Mouse (Mus musculus) stomach, embryonic 14.5 days (tissue): ENCODE measurements around the gene Gm10260. TPM values are rescaled to one million over a fixed set of nuclear protein-coding genes. Genes with fewer than 3 reads are reported as not detected.

Source experiments
- ATAC-seq: fragments of 200-750 bp; cut with Nextera tagmentation; 2 replicates; pipeline ENCODE4 v1.8.0; 2017; ENCODE audit warnings: low read depth, moderate TSS enrichment; ENCODE audit not compliant: insufficient number of reproducible peaks, insufficient read depth, low FRiP score
- H3K27ac ChIP-seq: fragments of 300-500 bp; sonication (generic); 2 replicates; pipeline ENCODE4 v1.5.1; 2014; ENCODE audit warnings: mild to moderate bottlenecking, low read length, moderate library complexity, mixed read lengths
- H3K27me3 ChIP-seq: fragments of 300-500 bp; sonication (generic); 2 replicates; pipeline ENCODE4 v1.6.1; 2014; ENCODE audit warnings: low read length, control low read depth, mixed read lengths; ENCODE audit not compliant: control insufficient read depth, insufficient read depth
- H3K36me3 ChIP-seq: fragments of 300-500 bp; sonication (generic); 2 replicates; pipeline ENCODE4 v1.6.1; 2014; ENCODE audit warnings: mild to moderate bottlenecking, control low read depth, low read length, moderate library complexity, mixed read lengths; ENCODE audit not compliant: control insufficient read depth, insufficient read depth
- H3K4me1 ChIP-seq: fragments of 300-500 bp; sonication (generic); 2 replicates; pipeline ENCODE4 v1.6.1; 2014; ENCODE audit warnings: low read length, control low read depth, mixed read lengths; ENCODE audit not compliant: control insufficient read depth, insufficient read depth
- H3K4me2 ChIP-seq: fragments of 300-500 bp; sonication (generic); replicated peaks from 2 replicates; pipeline ENCODE4 v1.6.1; 2014; ENCODE audit warnings: low read depth, low read length, control low read depth
- H3K4me3 ChIP-seq: fragments of 300-500 bp; sonication (generic); 2 replicates; pipeline ENCODE4 v1.5.1; 2014; ENCODE audit warnings: low read depth, low read length, control low read depth
- H3K9ac ChIP-seq: fragments of 300-500 bp; sonication (generic); replicated peaks from 2 replicates; pipeline ENCODE4 v1.6.1; 2014; ENCODE audit warnings: low read depth, mild to moderate bottlenecking, control low read depth, low read length, moderate library complexity, mixed read lengths
- H3K9me3 ChIP-seq: fragments of 300-500 bp; sonication (generic); 2 replicates; pipeline ENCODE4 v1.6.1; 2016; ENCODE audit warnings: low read depth, low read length, control low read depth; ENCODE audit not compliant: control insufficient read depth
- WGBS: fragments of 180-500 bp; shearing (Covaris S2); extraction: QIAGEN DNeasy Blood & Tissue Kit; methylation state at CpG from one replicate; pipeline ENCODE4 v1.1.7; 2014; 5-methylcytosine and 5-hydroxymethylcytosine counted together
- polyA plus RNA-seq: library from polyadenylated mRNA; unstranded; fragments of >200 nt; fragmentation: Nextera tagmentation; extraction: Ambion mirVana; gene quantifications from 2 replicates; pipeline ENCODE4 v1.2.1, GENCODE M21; 2014

Gene Gm10260
- polyA plus RNA-seq, 1 experiment from 2014 or later, result 4.7 TPM

DNA sequence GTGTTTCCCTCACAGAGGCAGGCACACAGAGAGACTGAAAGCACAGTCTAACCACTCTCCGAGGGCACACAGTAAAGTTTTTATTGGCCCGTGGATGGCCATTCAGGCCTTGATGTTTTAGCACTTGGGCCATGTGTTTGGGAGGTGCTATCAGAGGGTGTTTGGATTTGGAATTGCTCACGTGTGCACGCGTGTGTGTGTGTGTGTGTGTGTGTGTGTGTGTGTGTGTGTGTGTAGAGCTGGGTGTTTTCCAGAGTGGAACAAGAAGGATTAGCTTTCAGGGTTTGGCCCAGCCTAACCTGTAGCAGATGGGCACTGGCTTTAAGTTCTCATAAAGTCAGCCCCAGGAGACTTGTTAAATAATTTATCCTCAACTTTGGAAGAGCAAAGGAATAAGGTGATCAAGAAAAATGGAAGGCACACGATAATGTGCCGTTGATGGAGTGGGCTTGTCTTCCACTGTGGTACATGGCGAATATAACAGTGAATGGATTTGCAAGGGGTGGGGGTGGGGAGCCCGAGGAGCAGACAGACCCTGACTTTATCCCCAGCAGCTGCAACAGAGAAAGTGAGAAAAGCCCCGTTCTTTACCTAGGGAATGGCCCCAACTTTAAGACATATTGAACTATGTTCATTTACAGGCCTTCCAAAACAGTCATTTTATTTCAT lies 24.9 kb upstream of the Gm10260 start:
- Histone ChIP-seq H3K9me3 (no peaks in the 10 kb centered on the region), H3K4me2 (no peak overlapping the region), H3K27me3 (no peaks in the 10 kb centered on the region), H3K4me3 (no peak overlapping the region), H3K4me1 (peaks cover 17% of the 10 kb centered on the region), H3K36me3 (no peaks in the 10 kb centered on the region), H3K27ac (no peak overlapping the region), H3K9ac (no peak overlapping the region)
- 65% methylated on average over 10 of the region's 10 CpGs for WGBS
- no peak for ATAC-seq

DNA sequence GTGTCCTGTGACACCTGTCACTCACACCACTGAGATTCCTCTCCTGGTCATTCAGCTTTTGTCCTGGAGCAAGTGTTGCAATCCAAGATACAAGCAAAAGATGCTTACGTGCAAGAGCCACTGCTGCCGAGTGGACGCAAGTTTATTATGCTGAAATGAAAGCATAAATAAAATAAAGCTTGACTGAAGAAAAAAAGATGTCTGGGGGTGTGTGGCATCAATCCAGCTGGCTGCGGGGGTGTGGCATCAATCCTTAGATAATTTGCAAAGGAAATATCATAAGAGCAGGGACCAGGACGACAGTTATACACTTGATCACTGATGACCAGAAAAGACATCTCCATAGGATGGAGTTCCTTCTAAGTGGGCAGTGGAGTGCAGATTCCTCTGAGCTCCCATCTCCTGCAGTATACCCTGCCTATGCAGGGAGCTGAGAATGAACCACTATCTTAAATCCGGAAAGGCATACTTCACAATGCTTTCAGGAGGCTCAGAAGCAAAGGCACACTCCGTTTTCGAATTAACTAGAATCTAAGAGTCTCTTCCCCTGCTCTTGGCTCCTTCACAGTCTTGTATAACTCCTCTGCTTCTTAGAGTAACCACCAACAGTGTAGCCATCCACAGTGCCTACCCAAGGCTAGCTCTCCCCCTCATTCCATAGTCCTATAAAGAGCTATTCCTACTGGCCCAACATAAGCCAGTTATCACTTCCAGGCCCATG lies 23.2 kb upstream of the Gm10260 start:
- Histone ChIP-seq H3K9ac (no peak overlapping the region), H3K9me3 (no peaks in the 10 kb centered on the region), H3K27me3 (no peaks in the 10 kb centered on the region), H3K4me1 (peaks cover 28% of the 10 kb centered on the region), H3K36me3 (no peaks in the 10 kb centered on the region), H3K4me3 (no peak overlapping the region), H3K4me2 (no peak overlapping the region), H3K27ac (no peak overlapping the region)
- WGBS, result 86% methylated on average over 8 of the region's 8 CpGs
- no peak for ATAC-seq

DNA sequence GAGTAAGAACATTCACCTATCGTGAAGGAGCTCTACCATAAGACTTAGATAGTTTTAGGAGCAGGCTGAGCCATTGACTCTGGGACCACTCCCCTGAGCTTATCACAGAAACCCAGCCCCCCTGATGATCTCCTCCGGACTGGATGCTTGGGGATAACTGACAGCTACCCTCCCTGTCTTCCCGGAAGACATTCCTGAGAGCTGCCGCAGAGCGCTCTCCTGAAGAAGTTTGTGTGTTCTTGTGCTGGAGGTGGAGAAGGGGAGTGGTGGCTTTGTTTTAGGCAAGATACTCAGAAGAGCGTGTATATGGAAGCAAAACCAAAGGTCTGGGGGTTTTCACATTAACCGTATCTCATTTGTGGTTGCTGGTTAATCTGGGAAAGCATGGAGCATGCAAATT lies 21.6 kb upstream of the Gm10260 start:
- no peak for ATAC-seq
- Histone ChIP-seq H3K4me2 (no peak overlapping the region), H3K9me3 (no peaks in the 10 kb centered on the region), H3K27me3 (no peaks in the 10 kb centered on the region), H3K36me3 (no peaks in the 10 kb centered on the region), H3K4me1 (peaks cover 31% of the 10 kb centered on the region), H3K4me3 (no peak overlapping the region), H3K9ac (no peak overlapping the region), H3K27ac (no peak overlapping the region)
- WGBS, result 26% methylated on average over 7 of the region's 7 CpGs

DNA sequence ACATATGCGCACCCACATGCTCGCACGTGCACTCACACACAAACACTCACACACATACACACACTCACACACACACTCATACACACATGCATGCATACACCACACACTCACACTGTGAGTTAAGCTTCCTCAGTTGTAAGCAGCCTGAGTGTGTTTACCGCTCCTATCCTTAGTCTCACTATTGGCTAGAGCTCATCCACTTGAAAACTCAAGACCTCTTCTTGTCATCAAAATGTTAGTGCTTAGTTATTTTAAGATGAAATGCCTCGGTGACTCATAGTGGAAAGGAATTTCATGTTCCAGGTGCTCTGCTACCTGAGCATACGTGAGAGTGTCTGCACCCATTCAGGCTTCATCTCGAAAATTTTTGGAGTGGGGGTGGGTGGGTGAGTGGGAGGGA lies 21.2 kb upstream of the Gm10260 start:
- H3K4me2 ChIP-seq, result no peak overlapping the region
- 78% methylated on average over 7 of the region's 7 CpGs for WGBS
- H3K27ac ChIP-seq, result no peak overlapping the region
- H3K9me3 ChIP-seq, result no peaks in the 10 kb centered on the region
- H3K4me3 ChIP-seq, result no peak overlapping the region
- H3K4me1 ChIP-seq, result peaks cover 31% of the 10 kb centered on the region
- no peak overlapping the region for H3K9ac ChIP-seq
- no peak for ATAC-seq
- H3K36me3 ChIP-seq, result no peaks in the 10 kb centered on the region
- no peaks in the 10 kb centered on the region for H3K27me3 ChIP-seq

DNA sequence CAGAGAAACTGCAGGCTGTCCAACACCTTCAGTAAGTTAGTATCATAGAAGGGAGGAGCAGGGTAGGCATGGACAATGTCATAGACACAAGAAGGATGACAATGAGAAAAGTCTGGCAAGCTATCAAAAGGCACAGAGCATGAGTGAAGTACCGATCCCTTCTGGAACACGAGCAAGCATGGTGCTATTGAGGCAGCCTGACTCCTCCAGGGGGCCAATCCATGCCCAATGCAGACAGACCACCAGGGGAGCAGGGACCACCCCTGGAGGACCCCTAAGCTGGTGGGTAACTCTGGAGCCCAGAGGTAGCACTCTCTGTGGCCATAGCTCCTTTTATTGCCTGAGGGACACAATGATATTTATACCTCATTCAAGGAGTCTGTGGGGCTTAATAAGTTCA lies 20.1 kb upstream of the Gm10260 start:
- Histone ChIP-seq H3K4me1 (peaks cover 28% of the 10 kb centered on the region), H3K4me2 (no peak overlapping the region), H3K27ac (peak overlapping the region; percentile 72), H3K9me3 (no peaks in the 10 kb centered on the region), H3K9ac (no peak overlapping the region), H3K27me3 (no peaks in the 10 kb centered on the region), H3K36me3 (no peaks in the 10 kb centered on the region), H3K4me3 (no peak overlapping the region)
- WGBS, result 57% methylated on average over 2 of the region's 2 CpGs
- no peak for ATAC-seq

DNA sequence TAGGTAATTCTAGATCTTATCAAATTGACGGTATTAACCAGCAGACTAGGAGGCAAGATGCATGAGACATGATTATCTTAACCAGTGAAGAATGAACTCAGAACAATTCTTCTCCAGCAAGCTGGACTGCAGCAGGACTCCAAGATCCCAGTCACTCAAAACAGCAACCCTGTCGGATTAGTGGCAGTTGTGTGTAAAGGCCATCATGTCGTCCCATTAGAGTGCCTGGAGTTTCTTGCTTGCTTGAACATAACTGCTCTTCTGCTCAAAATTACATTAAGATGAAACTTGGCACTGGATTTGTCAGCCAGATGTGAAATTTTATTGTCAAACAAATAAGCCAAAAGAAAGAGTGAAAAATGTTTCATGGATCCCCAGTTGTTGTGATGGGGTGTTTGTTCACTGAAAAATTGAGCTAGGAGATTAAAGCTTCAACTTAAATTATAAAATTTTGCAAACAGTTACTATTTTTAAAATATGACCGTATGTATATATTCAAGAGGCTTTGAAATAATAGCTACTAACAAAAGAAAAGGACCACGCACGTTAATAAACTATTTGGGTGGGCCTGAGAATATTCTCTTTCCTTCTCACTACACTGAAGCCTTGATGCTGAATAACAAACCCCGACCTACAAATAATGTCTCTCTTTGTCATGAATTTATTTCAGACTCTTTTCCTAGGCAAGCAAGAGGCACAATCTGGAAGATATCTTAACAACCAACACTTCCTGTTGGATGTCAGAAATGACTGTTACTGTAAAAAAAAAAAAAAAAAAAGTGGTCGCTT lies 19.4 kb upstream of the Gm10260 start:
- WGBS, result 49% methylated on average over 8 of the region's 8 CpGs
- Histone ChIP-seq H3K9me3 (no peaks in the 10 kb centered on the region), H3K4me3 (no peak overlapping the region), H3K4me2 (no peak overlapping the region), H3K4me1 (peaks cover 23% of the 10 kb centered on the region), H3K36me3 (no peaks in the 10 kb centered on the region), H3K27ac (peak overlapping the region; percentile 72), H3K9ac (no peak overlapping the region), H3K27me3 (no peaks in the 10 kb centered on the region)
- ATAC-seq, result no peak

DNA sequence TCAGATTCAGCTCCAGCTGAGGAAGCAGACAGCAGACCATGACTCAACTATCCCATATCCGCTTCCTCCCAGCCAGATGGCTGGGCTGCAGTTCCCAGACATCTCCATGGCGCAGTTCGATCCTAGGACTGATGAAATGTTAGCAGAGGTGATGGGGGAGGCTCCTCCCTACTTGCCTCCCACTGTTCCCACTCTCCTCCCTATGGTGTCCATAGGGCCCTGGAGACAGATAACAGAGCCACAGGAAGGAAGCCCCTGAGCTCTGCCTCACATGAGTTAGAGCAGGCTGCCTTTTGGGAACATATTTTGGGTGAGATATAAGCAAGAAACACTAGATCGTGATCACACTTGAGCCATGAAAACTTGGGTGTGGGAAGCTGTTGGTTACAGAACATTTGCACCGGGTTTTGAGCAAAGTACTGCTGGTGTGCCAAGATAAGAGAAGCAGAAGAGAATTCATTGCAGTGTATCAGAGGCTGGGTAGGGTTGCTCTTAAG lies 18.3 kb upstream of the Gm10260 start:
- no peaks in the 10 kb centered on the region for H3K27me3 ChIP-seq
- H3K4me3 ChIP-seq, result no peak overlapping the region
- peak; percentile 59; the same call in 1 of the 2 replicates for ATAC-seq
- 76% methylated on average over 5 of the region's 5 CpGs for WGBS
- no peak overlapping the region for H3K4me2 ChIP-seq
- H3K36me3 ChIP-seq, result no peaks in the 10 kb centered on the region
- peaks cover 21% of the 10 kb centered on the region; the same call in 1 of the 2 replicates for H3K4me1 ChIP-seq
- no peaks in the 10 kb centered on the region for H3K9me3 ChIP-seq
- H3K9ac ChIP-seq, result no peak overlapping the region
- H3K27ac ChIP-seq, result peak overlapping the region; percentile 68; the same call in 1 of the 2 replicates

DNA sequence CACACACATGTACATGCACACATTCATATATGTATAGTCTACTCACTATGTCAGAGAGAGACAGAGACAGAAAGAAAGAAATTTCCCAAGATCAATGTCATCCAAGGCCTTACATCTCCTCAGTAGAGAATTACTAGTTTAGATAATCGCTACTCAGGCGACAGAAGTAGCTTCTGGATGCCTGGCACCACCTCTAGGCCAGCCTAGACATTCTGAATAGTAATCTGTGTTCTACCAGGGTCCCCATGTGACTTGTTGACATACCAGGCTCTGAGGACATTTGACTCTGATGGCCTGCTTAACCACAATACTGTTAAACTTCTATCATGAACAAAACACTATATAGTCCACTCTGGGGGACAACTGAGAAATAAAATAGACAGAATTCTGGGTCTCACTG lies 17.2 kb upstream of the Gm10260 start:
- no peaks in the 10 kb centered on the region for H3K36me3 ChIP-seq
- no peak overlapping the region for H3K9ac ChIP-seq
- H3K27ac ChIP-seq, result 0 out of 2 replicates have a peak overlapping the region, but pooled peaks have one; percentile 33
- 72% methylated on average over 2 of the region's 2 CpGs for WGBS
- H3K27me3 ChIP-seq, result no peaks in the 10 kb centered on the region
- no peak overlapping the region for H3K4me2 ChIP-seq
- no peaks in the 10 kb centered on the region for H3K9me3 ChIP-seq
- no peak overlapping the region for H3K4me3 ChIP-seq
- peaks cover 21% of the 10 kb centered on the region; the same call in 1 of the 2 replicates for H3K4me1 ChIP-seq
- no peak for ATAC-seq
